Mouse (Mus musculus): ENCODE results near the gene Rhebl1. TPM values are rescaled to one million over a fixed set of nuclear protein-coding genes. Genes with fewer than 3 reads are reported as not detected.

Rhebl1 gene
- polyA plus RNA-seq, 1 experiment from 2014 or later = 38.7 TPM

Other genes with a start within 250 kb of the Rhebl1 start
- 17.8 and 18.9 TPM in 2 replicates for gene Ddx23, start 231.6 kb downstream of the Rhebl1 start, polyA plus RNA-seq (2015; fragmentation: Nextera tagmentation; extraction: Ambion mirVana)
- gene Rnd1, start 217.1 kb downstream of the Rhebl1 start, polyA plus RNA-seq (2015; fragmentation: Nextera tagmentation; extraction: Ambion mirVana) = 15.5 and 19.8 TPM in 2 replicates
- 9.3 and 12.0 TPM in 2 replicates for gene Ccdc65, start 186.3 kb downstream of the Rhebl1 start, polyA plus RNA-seq (2015; fragmentation: Nextera tagmentation; extraction: Ambion mirVana)
- gene Fkbp11, start 166.3 kb downstream of the Rhebl1 start, polyA plus RNA-seq (2015; fragmentation: Nextera tagmentation; extraction: Ambion mirVana) = 2.3 and 4.0 TPM in 2 replicates
- 96.4 and 102 TPM in 2 replicates for gene Arf3, start 131.3 kb downstream of the Rhebl1 start, polyA plus RNA-seq (2015; fragmentation: Nextera tagmentation; extraction: Ambion mirVana)
- not detected in 2 replicates for gene Wnt10b, start 116.4 kb downstream of the Rhebl1 start, polyA plus RNA-seq (2015; fragmentation: Nextera tagmentation; extraction: Ambion mirVana)
- gene Wnt1, start 104.7 kb downstream of the Rhebl1 start, polyA plus RNA-seq (2015; fragmentation: Nextera tagmentation; extraction: Ambion mirVana) = 1.2 and 1.3 TPM in 2 replicates
- gene Ddn, start 85.0 kb downstream of the Rhebl1 start, polyA plus RNA-seq (2015; fragmentation: Nextera tagmentation; extraction: Ambion mirVana) = 0.35 and 0.42 TPM in 2 replicates
- gene Prkag1, start 63.0 kb downstream of the Rhebl1 start, polyA plus RNA-seq (2015; fragmentation: Nextera tagmentation; extraction: Ambion mirVana) = 72.9 and 73.1 TPM in 2 replicates
- gene Kmt2d, start 23.3 kb downstream of the Rhebl1 start, polyA plus RNA-seq (2015; fragmentation: Nextera tagmentation; extraction: Ambion mirVana) = 10.1 and 11.8 TPM in 2 replicates
- gene Dhh, start 4.0 kb upstream of the Rhebl1 start, polyA plus RNA-seq (2015; fragmentation: Nextera tagmentation; extraction: Ambion mirVana) = 0.36 and 0.39 TPM in 2 replicates
- gene Lmbr1l, start 23.7 kb upstream of the Rhebl1 start, polyA plus RNA-seq (2015; fragmentation: Nextera tagmentation; extraction: Ambion mirVana) = 27.9 and 33.5 TPM in 2 replicates
- 1,165 and 1,361 TPM in 2 replicates for gene Tuba1b, start 40.0 kb upstream of the Rhebl1 start, polyA plus RNA-seq (2015; fragmentation: Nextera tagmentation; extraction: Ambion mirVana)
- gene Gm49450, start 59.0 kb upstream of the Rhebl1 start, polyA plus RNA-seq (2015; fragmentation: Nextera tagmentation; extraction: Ambion mirVana) = not detected in 2 replicates
- 17,735 and 17,910 TPM in 2 replicates for gene Tuba1a, start 59.2 kb upstream of the Rhebl1 start, polyA plus RNA-seq (2015; fragmentation: Nextera tagmentation; extraction: Ambion mirVana)
- gene Tuba1c, start 135.4 kb upstream of the Rhebl1 start, polyA plus RNA-seq (2015; fragmentation: Nextera tagmentation; extraction: Ambion mirVana) = 11.6 and 12.5 TPM in 2 replicates
- gene Prph, start 160.6 kb upstream of the Rhebl1 start, polyA plus RNA-seq (2015; fragmentation: Nextera tagmentation; extraction: Ambion mirVana) = 5.1 and 7.1 TPM in 2 replicates
- gene Troap, start 180.0 kb upstream of the Rhebl1 start, polyA plus RNA-seq (2015; fragmentation: Nextera tagmentation; extraction: Ambion mirVana) = 3.2 and 4.9 TPM in 2 replicates
- gene C1ql4, start 193.3 kb upstream of the Rhebl1 start, polyA plus RNA-seq (2015; fragmentation: Nextera tagmentation; extraction: Ambion mirVana) = 7.2 and 7.8 TPM in 2 replicates
- 0.75 and 1.3 TPM in 2 replicates for gene Dnajc22, start 198.6 kb upstream of the Rhebl1 start, polyA plus RNA-seq (2015; fragmentation: Nextera tagmentation; extraction: Ambion mirVana)
- gene Spats2, start 231.4 kb upstream of the Rhebl1 start, polyA plus RNA-seq (2015; fragmentation: Nextera tagmentation; extraction: Ambion mirVana) = 28.0 and 32.2 TPM in 2 replicates